Mouse (Mus musculus): ENCODE results near the gene Olfr1509.

- no peak for TF ChIP-seq CTCF (IDR thresholded peaks at IDR 0.05; ENCODE audit: insufficient read depth, low read depth, low read length)
- TF ChIP-seq POLR2A (IDR thresholded peaks at IDR 0.05; ENCODE audit: insufficient read depth, low read depth, low read length): no peak
Measured at GRCm38 (mm10) chr14:52465738-52466137, 22.9 kb downstream of the Olfr1509 start.

Data from olfactory bulb, adult 2 months (tissue).